Mouse (Mus musculus): Measurements from ENCODE around the gene Adamts14.

DNA sequence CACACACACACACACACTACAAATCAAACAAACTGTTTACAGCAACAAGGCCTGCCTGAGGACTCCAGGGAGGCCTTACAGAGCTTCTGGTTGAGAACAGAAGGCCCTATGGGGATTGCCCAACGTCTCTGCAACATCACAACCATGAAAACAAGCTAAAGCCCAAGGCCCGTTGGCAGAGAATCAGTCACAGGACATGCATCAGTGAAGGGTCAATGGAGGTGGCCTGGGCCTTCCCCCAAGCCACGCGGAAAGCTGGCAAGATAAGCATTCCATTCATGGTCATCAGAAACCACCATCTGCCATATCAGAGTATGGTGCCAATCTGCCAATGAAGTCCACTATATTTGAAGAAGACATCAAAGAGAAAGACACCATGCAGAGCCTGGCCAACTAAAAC lies 112.6 kb downstream of the Adamts14 start:
- TF ChIP-seq CTCF (IDR thresholded peaks at IDR 0.05; ENCODE audit: borderline replicate concordance, control insufficient read depth, extremely low read depth, insufficient read depth, low read length, poor library complexity) (no peak), POLR2A (IDR thresholded peaks at IDR 0.05; ENCODE audit: control insufficient read depth, extremely low read depth, insufficient read depth, low read length, poor library complexity) (no peak)

Data from thymus, adult 2 months (tissue).